Mouse (Mus musculus) heart, embryonic 14.5 days (tissue): ENCODE results near the gene St7l. TPM values are rescaled to one million over a fixed set of nuclear protein-coding genes. Genes with fewer than 3 reads are reported as not detected.
"Not testable (repeated sequence)": the region's sequence is repeated elsewhere in the genome, so short reads cannot be mapped to it uniquely, and the experiment has no call there.

Experiments used
- ATAC-seq: fragments of 200-750 bp; cut with Nextera tagmentation; 2 replicates; pipeline ENCODE4 v1.8.0; 2017; ENCODE audit warnings: low read depth, moderate TSS enrichment; ENCODE audit not compliant: insufficient number of reproducible peaks, insufficient read depth, low FRiP score
- H3K27ac ChIP-seq, 2 experiments: fragments of 200-500 bp in 1 of 2; fragments of 300-500 bp in 1 of 2; sonication (generic) in 1 of 2; replicated peaks in 1 of 2; 2 replicates each; pipeline ENCODE4 v1.5.1; 2012 to 2014; ENCODE audit warnings: low read depth in 2 of 2, low read length in 2 of 2, control low read depth in 1 of 2, mild to moderate bottlenecking in 1 of 2, mixed read lengths in 1 of 2; ENCODE audit not compliant: control insufficient read depth in 1 of 2, insufficient read depth in 1 of 2
- H3K27me3 ChIP-seq: fragments of 300-500 bp; sonication (generic); 2 replicates; pipeline ENCODE4 v1.6.1; 2014; ENCODE audit warnings: mild to moderate bottlenecking, low read length, control low read depth; ENCODE audit not compliant: control insufficient read depth, insufficient read depth
- H3K36me3 ChIP-seq: fragments of 300-500 bp; sonication (generic); 2 replicates; pipeline ENCODE4 v1.6.1; 2014; ENCODE audit warnings: mild to moderate bottlenecking, control low read depth, low read length, mixed read lengths; ENCODE audit not compliant: control insufficient read depth, insufficient read depth
- H3K4me1 ChIP-seq, 2 experiments: fragments of 200-500 bp in 1 of 2; fragments of 300-500 bp in 1 of 2; sonication (generic) in 1 of 2; 2 replicates each; pipeline ENCODE4 v1.6.1; 2012 to 2014; ENCODE audit warnings: low read length in 2 of 2, control low read depth in 1 of 2, mixed read lengths in 1 of 2; ENCODE audit not compliant: control insufficient read depth in 2 of 2, insufficient read depth in 2 of 2
- H3K4me2 ChIP-seq: fragments of 300-500 bp; sonication (generic); 2 replicates; pipeline ENCODE4 v1.6.1; 2014; ENCODE audit warnings: mild to moderate bottlenecking, low read length
- H3K4me3 ChIP-seq, 2 experiments: fragments of 200-500 bp in 1 of 2; fragments of 300-500 bp in 1 of 2; sonication (generic) in 1 of 2; 2 replicates each; pipeline ENCODE4 v1.5.1; 2012 to 2014; ENCODE audit warnings: low read length in 2 of 2, mild to moderate bottlenecking in 2 of 2, control low read depth in 1 of 2, low read depth in 1 of 2, moderate library complexity in 1 of 2; ENCODE audit not compliant: control insufficient read depth in 1 of 2, insufficient read depth in 1 of 2
- H3K9ac ChIP-seq: fragments of 300-500 bp; sonication (generic); 2 replicates; pipeline ENCODE4 v1.6.1; 2014; ENCODE audit warnings: mild to moderate bottlenecking, low read length
- H3K9me3 ChIP-seq: fragments of 300-500 bp; sonication (generic); 2 replicates; pipeline ENCODE4 v1.6.1; 2016; ENCODE audit warnings: low read length, control low read depth; ENCODE audit not compliant: control insufficient read depth
- WGBS: fragments of 180-500 bp; shearing (Covaris S2); extraction: QIAGEN DNeasy Blood & Tissue Kit; methylation state at CpG from one replicate; pipeline ENCODE4 v1.1.7; 2014; 5-methylcytosine and 5-hydroxymethylcytosine counted together
- polyA plus RNA-seq: library from polyadenylated mRNA; unstranded; fragments of >200 nt; fragmentation: Nextera tagmentation; extraction: Ambion mirVana; gene quantifications from 2 replicates; pipeline ENCODE4 v1.2.1, GENCODE M21; 2014

Gene St7l
- polyA plus RNA-seq, 1 experiment from 2014 or later = 28.6 TPM

GRCm38 (mm10) chr3:104858560-104858959 is 5.2 kb upstream of the St7l start:
- no peaks in the 10 kb centered on the region for H3K27me3 ChIP-seq
- H3K4me1 ChIP-seq = peaks cover 0 to 24% of the 10 kb centered on the region in 2 experiments; a peak in 2 of 4 replicates
- H3K9me3 ChIP-seq = no peaks in the 10 kb centered on the region
- peaks cover 19% of the 10 kb centered on the region for H3K36me3 ChIP-seq
- H3K4me2 ChIP-seq = no peak overlapping the region
- H3K27ac ChIP-seq = no peak overlapping the region
- no peak overlapping the region for H3K9ac ChIP-seq
- WGBS = 91% methylated on average over 1 of the region's 1 CpGs
- no peak overlapping the region for H3K4me3 ChIP-seq
- no peak for ATAC-seq

- ATAC-seq = peak; percentile 85
- peak overlapping the region; percentile 74 for H3K4me2 ChIP-seq
- peak overlapping the region; percentile 94 for H3K9ac ChIP-seq
- H3K27ac ChIP-seq = peak overlapping the region; percentile 96 to 98
- H3K27me3 ChIP-seq = no peaks in the 10 kb centered on the region
- peak overlapping the region; percentile 77 to 94 for H3K4me3 ChIP-seq
- peaks cover 3 to 22% of the 10 kb centered on the region in 2 experiments; a peak in 3 of 4 replicates for H3K4me1 ChIP-seq
- under 1% methylated on average over 48 of the region's 48 CpGs for WGBS
- peaks cover 12% of the 10 kb centered on the region for H3K36me3 ChIP-seq
- H3K9me3 ChIP-seq = no peaks in the 10 kb centered on the region
Observed at GRCm38 (mm10) chr3:104864651-104865340, 991 bp downstream of the St7l start.

GRCm38 (mm10) chr3:104865341-104865788 is 1.6 kb downstream of the St7l start:
- peak overlapping the region; percentile 77 to 94 for H3K4me3 ChIP-seq
- WGBS = under 1% methylated on average over 12 of the region's 12 CpGs
- H3K27ac ChIP-seq = peak overlapping the region; percentile 96 to 98
- no peaks in the 10 kb centered on the region for H3K9me3 ChIP-seq
- peaks cover 18% of the 10 kb centered on the region for H3K36me3 ChIP-seq
- peak overlapping the region; percentile 74 for H3K4me2 ChIP-seq
- no peak for ATAC-seq
- H3K9ac ChIP-seq = peak overlapping the region; percentile 94
- no peaks in the 10 kb centered on the region for H3K27me3 ChIP-seq
- H3K4me1 ChIP-seq = peaks cover 3 to 22% of the 10 kb centered on the region in 2 experiments; a peak in 3 of 4 replicates

- H3K4me1 ChIP-seq = peaks cover 3 to 22% of the 10 kb centered on the region in 2 experiments; a peak in 3 of 4 replicates
- not testable (repeated sequence) for H3K9ac ChIP-seq, H3K27ac ChIP-seq, H3K27me3 ChIP-seq, ATAC-seq, H3K9me3 ChIP-seq
- peak overlapping the region in 1 of 2 experiments; percentile 4; a peak in 1 of 4 replicates for H3K4me3 ChIP-seq
- peak overlapping the region; percentile 74 for H3K4me2 ChIP-seq
- peaks cover 31% of the 10 kb centered on the region for H3K36me3 ChIP-seq
Observed at GRCm38 (mm10) chr3:104866674-104867073, 2.9 kb downstream of the St7l start.

GRCm38 (mm10) chr3:104869611-104870010 is 5.8 kb downstream of the St7l start:
- Histone ChIP-seq H3K27me3 (no peaks in the 10 kb centered on the region), H3K27ac (no peak overlapping the region), H3K4me1 (peaks cover 3 to 10% of the 10 kb centered on the region in 2 experiments; a peak in 3 of 4 replicates), H3K9ac (no peak overlapping the region), H3K4me3 (no peak overlapping the region), H3K4me2 (no peak overlapping the region), H3K9me3 (no peaks in the 10 kb centered on the region), H3K36me3 (peaks cover 60% of the 10 kb centered on the region)
- ATAC-seq = no peak

- no peaks in the 10 kb centered on the region for H3K9me3 ChIP-seq
- no peak for ATAC-seq
- no peak overlapping the region for H3K27ac ChIP-seq
- no peaks in the 10 kb centered on the region for H3K4me1 ChIP-seq
- no peak overlapping the region for H3K4me2 ChIP-seq
- H3K27me3 ChIP-seq = no peaks in the 10 kb centered on the region
- no peak overlapping the region for H3K9ac ChIP-seq
- no peak overlapping the region for H3K4me3 ChIP-seq
- peaks cover 73% of the 10 kb centered on the region for H3K36me3 ChIP-seq
- 91% methylated on average over 3 of the region's 3 CpGs for WGBS
Observed at GRCm38 (mm10) chr3:104888585-104888984, 24.8 kb downstream of the St7l start.

GRCm38 (mm10) chr3:104896141-104896540 is 32.3 kb downstream of the St7l start:
- Histone ChIP-seq H3K27ac (no peak overlapping the region), H3K36me3 (peaks cover 79% of the 10 kb centered on the region), H3K4me2 (no peak overlapping the region), H3K9ac (no peak overlapping the region), H3K4me3 (no peak overlapping the region), H3K9me3 (no peaks in the 10 kb centered on the region), H3K27me3 (no peaks in the 10 kb centered on the region), H3K4me1 (no peaks in the 10 kb centered on the region)
- WGBS = 89% methylated on average over 3 of the region's 3 CpGs
- no peak for ATAC-seq
